Mouse (Mus musculus): ENCODE results near the gene Brd4.

Brd4 gene

DNA sequence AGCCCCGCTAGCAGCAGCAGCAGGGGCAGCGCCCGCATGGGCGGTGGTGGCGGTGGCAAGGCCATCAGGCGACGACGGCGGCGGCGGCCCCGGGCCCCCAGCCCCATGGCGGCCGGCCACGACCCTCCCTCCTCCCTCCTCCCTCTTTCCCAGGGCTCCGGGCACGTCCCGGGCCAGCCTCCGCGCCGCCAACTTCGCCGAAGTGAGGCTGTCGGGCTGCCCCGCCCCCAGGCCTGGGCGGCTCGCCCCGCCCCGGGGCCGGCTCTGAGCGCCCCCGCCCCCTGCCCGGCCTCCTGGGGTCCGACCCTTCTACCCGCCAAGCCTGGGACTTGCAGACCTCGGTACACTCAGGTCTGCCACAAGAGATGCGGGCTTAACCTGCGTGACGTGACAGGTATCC, 117.8 kb downstream of the Brd4 start, which contains the start of gene Notch3:
Gene Notch3 (minus strand): TSS at position 166 of the 400 bp plus-strand sequence.
- DNase-seq (ENCODE audit: low spot score) = peak; percentile 49

DNA sequence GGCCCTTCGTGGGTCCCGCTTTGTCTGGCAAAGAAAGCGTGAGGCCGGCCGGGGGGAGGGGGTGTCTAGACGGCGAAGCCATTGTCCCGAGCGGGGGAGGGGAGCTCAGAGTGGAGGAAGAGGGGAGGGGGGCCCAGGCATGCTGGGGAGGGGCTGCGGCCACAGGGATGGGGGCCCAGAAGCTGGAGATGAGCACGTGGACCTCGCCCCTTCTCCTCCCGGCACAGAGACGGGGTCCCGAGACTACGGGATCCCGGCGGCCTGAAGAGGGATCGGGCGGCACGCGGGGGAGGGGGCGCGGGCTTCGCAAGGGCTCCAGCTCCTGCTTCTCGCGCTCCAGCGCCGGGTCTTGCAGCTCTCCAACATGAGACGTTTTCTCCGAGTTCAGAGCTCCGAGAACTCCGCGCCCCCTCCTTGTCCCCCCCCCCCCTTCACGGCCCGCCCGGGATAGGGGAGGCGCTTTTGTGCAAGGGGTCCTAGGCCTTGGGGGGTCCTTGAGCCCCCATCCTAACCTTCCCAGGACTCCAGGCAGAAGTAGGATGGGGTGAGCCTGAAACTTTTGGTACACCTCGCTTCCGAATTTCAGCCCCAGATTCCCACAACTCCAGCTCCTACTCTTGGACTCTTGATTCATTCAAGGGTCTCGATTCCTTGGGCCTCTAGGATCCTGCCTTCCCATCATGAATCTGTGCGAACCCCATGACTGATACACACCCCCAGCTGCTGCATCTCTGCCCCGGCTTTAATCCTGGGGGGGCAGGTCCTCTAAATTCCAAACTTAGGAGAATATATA, 118.5 kb downstream of the Brd4 start:
- peak; percentile 45 for DNase-seq (ENCODE audit: low spot score)

DNA sequence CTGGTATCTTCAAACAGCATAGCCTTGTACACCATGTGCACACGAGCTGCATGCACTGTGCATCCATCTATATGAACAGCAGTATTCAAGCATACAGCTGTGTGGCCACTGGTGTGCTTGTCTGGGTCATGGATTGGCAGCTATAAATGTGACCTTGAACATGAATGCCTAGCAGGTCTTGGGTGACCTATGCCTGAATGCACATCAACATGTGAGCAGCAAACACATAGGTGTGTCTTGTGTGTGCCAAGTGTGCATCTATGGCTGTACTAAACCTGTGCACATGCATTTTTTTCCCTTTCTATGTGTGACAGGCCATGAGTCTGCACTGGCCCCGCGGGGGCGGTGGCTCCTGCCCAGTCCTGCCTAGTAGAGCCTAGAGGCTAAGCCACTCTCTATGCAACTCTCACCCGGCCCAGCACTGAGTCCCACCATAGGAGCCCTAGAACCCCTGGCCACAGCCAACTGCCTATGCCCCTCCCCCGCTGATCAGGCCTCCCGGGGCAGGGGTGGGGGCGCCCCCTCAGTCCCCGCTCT, 119.2 kb downstream of the Brd4 start:
- no peak for DNase-seq (ENCODE audit: low spot score)

DNA sequence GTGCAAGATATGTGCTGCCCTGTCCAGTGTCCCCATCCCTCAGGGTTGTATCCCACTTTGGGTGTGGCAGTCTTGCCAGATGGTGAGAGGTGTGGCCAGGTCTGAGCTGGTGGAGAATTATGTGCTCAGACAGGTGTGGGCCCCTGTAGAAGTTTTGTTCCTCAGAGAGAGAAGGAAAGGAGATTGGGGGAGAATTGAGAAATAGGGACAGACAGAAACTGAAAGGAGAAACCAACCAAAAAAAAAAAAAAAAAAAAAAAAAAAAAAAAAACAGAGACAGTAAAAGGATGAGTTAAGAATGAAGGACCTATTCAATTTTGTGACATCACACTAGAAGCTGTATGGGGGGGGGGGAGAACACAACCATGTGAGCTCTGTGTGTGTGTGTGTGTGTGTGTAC, 119.7 kb downstream of the Brd4 start:
- DNase-seq (ENCODE audit: low spot score) = no peak

DNA sequence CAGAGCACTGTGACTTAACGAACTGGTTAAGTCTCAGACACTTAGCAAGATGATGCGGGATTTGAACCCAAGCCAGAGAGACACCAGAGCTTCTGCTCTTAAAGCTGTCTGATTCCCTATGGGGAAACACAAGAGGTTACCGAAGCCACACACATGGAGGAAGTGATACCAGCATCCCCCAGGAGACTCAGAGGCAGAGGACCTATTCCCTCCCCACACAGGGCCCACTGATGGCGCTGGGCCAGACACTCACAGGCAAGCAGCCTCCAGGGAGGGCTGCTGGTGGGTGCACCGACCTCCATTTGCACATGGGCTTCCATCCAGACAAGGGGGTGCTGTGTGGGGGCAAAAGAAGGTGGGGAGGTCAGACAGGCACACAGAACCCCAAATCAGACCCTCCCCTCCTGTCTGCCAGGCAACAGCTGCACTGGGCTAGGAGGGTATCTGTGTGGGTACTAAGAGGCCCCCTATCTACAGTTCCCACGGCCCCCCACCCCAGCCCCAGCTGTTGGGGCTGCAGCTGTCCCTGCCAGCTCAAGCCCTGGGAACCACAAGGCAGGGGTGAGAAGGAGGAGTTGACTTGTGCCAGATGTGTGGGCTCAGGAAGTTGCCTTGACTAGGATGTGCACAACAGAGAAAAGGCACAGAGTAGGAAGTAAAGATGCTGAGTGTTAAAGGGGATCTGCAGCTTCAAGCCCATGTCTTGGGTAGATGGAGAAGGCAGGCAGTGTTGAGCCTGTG, 120.4 kb downstream of the Brd4 start:
- DNase-seq (ENCODE audit: low spot score) = no peak

DNA sequence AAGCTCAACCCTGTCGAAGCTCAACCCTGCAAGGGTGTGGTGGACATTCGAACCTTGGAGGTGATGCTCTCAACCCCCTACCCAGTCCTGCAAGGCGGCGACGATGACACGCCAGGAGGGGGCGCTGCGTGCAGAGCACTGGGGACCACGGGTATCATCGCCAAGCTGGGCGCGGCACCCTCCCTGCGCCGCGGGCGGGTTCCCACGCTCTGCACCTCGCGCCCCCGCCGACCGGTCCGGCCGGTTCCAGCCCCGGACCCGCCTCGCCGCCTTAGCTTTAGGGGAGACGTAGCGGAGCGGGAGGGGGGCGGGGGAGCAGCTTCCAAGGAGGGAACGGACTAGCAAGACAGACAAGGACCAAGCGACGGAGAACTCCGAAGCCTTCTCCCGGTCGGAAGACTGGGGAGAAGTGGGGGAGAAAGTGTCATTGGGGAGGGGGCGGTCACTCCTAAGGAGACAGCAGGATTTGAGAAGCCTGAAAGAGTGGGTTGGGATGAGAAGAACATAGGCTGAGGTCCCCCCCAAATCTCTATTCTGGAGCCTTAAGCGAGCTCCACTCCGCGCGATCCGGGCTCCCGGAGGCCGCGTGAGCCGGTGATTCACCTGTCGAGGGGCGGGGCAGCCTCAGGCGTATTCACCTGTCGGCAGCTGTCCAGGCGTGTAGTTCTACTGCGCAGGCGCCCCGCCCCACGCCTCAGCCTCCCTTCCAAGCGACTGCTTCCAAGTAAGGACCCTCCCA, 122.2 kb downstream of the Brd4 start:
- peak; percentile 44 for DNase-seq (ENCODE audit: low spot score)

DNA sequence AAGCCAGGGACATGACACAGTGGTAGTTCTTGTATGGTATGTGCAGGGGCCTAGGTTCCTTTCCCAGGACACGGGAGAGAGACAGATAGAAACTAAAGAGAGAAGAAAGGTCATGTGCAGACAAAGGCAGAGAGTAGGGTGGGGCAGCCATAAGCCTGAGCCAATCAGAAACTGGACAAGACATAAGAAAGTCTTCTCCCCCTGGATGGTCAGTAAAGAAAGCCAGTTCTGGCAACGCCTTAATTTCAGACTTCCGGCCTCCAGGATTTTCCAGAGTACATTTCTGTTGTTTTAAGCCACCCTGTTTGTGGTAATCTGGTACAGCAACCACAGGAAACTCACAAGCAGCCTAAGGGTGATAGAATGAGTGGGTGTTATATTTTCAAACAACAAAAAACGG, 123.6 kb downstream of the Brd4 start:
- no peak for DNase-seq (ENCODE audit: low spot score)

DNA sequence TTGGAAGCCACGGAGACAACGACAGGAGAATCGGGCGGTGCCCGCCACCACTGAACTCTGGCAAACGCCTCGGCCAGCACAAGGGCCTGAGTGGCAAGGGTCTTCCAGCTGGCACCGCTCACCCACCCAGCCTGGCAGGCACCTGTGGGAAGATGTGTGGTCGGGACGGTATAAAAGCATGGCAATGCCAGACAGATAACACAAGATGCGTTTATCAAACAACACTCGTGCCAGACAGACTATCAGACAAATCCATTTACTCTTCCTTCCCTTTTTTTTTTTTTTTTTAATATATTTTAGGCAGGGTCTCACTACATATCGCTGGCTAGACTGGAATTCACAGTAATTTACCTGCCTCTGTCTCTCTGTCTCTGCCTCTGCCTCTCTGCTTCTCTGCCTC, 125.7 kb downstream of the Brd4 start:
- DNase-seq (ENCODE audit: low spot score) = no peak

DNA sequence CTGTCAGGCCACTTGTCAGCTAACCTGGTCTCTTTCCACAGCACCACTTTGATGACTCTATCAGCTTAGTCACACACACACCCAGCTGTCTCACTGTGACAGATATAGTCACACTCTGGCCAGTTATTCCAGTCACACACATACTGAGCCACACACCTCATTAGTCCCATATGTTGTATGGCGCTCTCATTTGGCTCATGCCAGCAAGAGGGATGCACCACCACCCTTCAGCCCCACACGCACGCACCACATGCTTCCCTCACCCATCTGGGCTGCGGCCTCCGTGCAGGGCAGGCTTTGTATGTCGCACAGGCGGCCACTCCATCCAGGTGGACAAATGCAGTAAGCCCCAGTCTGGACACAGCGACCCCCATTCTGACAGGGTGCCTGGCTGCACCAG, 137.8 kb downstream of the Brd4 start:
- no peak for DNase-seq (ENCODE audit: low spot score)

All from ovary, postnatal 10 days (tissue).